In the genomic region with DNA sequence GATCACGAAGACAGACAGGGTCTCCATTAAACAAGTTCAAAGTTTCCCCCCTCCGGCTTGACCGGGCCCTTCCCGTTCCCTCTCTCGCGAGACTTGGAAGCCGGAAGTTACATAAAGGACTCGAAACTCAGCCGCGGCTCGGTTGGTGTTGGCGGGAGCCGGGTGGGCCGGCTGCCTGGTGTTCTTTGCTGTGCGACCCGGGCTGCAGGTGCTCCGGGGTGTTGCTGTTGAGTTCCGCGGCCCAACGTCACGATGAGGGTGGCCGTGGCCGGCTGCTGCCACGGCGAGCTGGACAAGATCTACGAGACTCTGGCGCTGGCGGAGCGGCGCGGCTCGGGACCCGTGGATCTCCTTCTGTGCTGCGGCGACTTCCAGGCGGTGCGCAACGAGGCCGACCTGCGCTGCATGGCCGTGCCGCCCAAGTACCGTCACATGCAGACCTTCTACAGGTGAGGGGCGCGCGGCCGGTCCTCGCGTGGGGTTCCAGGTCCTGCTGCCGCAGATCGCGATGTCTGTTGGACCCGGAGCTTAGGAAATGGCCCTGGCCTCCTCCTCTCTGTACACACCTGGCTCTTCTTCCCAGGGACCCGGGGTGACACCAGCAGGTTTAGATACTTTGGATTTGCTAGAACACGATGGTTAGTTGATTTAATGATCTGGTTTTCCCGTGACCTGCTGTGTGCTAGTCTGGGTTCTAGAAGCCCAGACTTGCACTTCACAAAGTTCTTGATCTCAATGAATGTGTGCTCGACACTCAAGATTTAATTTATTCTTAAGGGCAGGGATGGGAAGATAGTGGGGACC, we compare ENCODE assay signal across 8 mouse cellular contexts. TPM values are rescaled to one million over a fixed set of nuclear protein-coding genes. Genes with fewer than 3 reads are reported as not detected.
DNase-seq lines count a peak whose midpoint lies in the region; ATAC-seq and TF ChIP-seq lines count a peak whose summit lies in the region.

A gene (plus strand): TSS at position 123 of the 804 bp plus-strand sequence.

- 0 out of 2 replicates have a peak, but pooled peaks cover 4% of the 10 kb centered on the region for H3K27me3 ChIP-seq in E14TG2a.4 (ENCODE audit: insufficient read depth, low read length)
- H3K27me3 ChIP-seq in forebrain, embryonic 13.5 days, result peaks cover 7% of the 10 kb centered on the region
- H3K27me3 ChIP-seq in neural tube, embryonic 15.5 days (replicated peaks), result peaks cover 9% of the 10 kb centered on the region; the same call in 1 of the 2 replicates

- peaks cover 32% of the 10 kb centered on the region for H3K36me3 ChIP-seq in E14TG2a.4 (ENCODE audit: insufficient read depth, low read length)
- H3K36me3 ChIP-seq in forebrain, embryonic 13.5 days (ENCODE audit: poor library complexity, severe bottlenecking), result peaks cover 16% of the 10 kb centered on the region
- peaks cover 8% of the 10 kb centered on the region; the same call in 1 of the 2 replicates for H3K36me3 ChIP-seq in neural tube, embryonic 15.5 days

- peak within 1 kb of the TSS; percentile 72 for H3K4me2 ChIP-seq in forebrain, embryonic 13.5 days
- H3K4me2 ChIP-seq in neural tube, embryonic 15.5 days, result peak within 1 kb of the TSS; percentile 64

- no peaks in the 10 kb centered on the region for H3K9me3 ChIP-seq in E14TG2a.4 (ENCODE audit: low read length)
- H3K9me3 ChIP-seq in forebrain, embryonic 13.5 days (replicated peaks), result no peaks in the 10 kb centered on the region
- H3K9me3 ChIP-seq in neural tube, embryonic 15.5 days (replicated peaks), result no peaks in the 10 kb centered on the region

- peak within 1 kb of the TSS; percentile 76 for H3K27ac ChIP-seq in forebrain, embryonic 13.5 days
- peak within 1 kb of the TSS; percentile 75 for H3K27ac ChIP-seq in neural tube, embryonic 15.5 days (replicated peaks)

- peak; percentile 91 for DNase-seq in c-Kit-positive CD71-positive TER-119-positive erythroid progenitor cells, embryonic 14.5 days (ENCODE audit: low spot score)
- DNase-seq in heart, postnatal 14 days, result peak; percentile 90 to 95
- peak; percentile 93 for DNase-seq in layer of hippocampus, adult 11-12 months (ENCODE audit: low spot score)
- DNase-seq in lung, adult 18-20 months, result peak; percentile 92 to 94
- peak; percentile 97 for DNase-seq in testis, postnatal 14 days (ENCODE audit: low spot score)

- WGBS in forebrain, embryonic 13.5 days, result under 1% methylated on average over 57 of the region's 57 CpGs
- under 1% methylated on average over 57 of the region's 57 CpGs for WGBS in neural tube, embryonic 15.5 days

- intact Hi-C loops in heart, postnatal 14 days (cut with DNase I), result loop anchor here (10.0 kb wide), 1 partner anchor 591 kb away; a partner anchor contains a TSS

- peak; percentile 97 for ATAC-seq in forebrain, embryonic 13.5 days
- peak; percentile 96 for ATAC-seq in neural tube, embryonic 15.5 days (ENCODE audit: low FRiP score)

- TF ChIP-seq CTCF in E14TG2a.4 (conservative IDR thresholded peaks at IDR 0.05; ENCODE audit: low read length), result no peak

- H3K4me1 ChIP-seq in E14TG2a.4 (replicated peaks; ENCODE audit: low read depth, low read length), result peaks cover 42% of the 10 kb centered on the region
- peaks cover 19% of the 10 kb centered on the region for H3K4me1 ChIP-seq in forebrain, embryonic 13.5 days
- H3K4me1 ChIP-seq in neural tube, embryonic 15.5 days, result peaks cover 17% of the 10 kb centered on the region

- peak within 1 kb of the TSS; percentile 96 for H3K4me3 ChIP-seq in E14TG2a.4 (replicated peaks; ENCODE audit: low read length)
- peak within 1 kb of the TSS; percentile 89 for H3K4me3 ChIP-seq in forebrain, embryonic 13.5 days
- peak within 1 kb of the TSS; percentile 90 for H3K4me3 ChIP-seq in neural tube, embryonic 15.5 days (replicated peaks)

- H3K9ac ChIP-seq in forebrain, embryonic 13.5 days, result peak within 1 kb of the TSS; percentile 96
- H3K9ac ChIP-seq in neural tube, embryonic 15.5 days (replicated peaks), result peak within 1 kb of the TSS; percentile 89

RNA-seq across cellular contexts. Expression of the gene that starts here (rescaled TPM):
- polyA plus RNA-seq in forebrain, embryonic 13.5 days (2015; fragmentation: Nextera tagmentation; extraction: Ambion mirVana), result 31.8 and 37.8 TPM in 2 replicates
- total RNA-seq in heart, postnatal 14 days (2021), result 1 to 10 TPM; 6.6 to 6.7 TPM
- 23.2 and 28.7 TPM in 2 replicates for polyA plus RNA-seq in neural tube, embryonic 15.5 days (2015; fragmentation: Nextera tagmentation; extraction: Ambion mirVana)

Comparison
In these comparisons a context has a peak if more than half of its experiments do, and no peak if none do; other contexts are left out.
1. Peak in every context shown above with its lines: DNase-seq, ATAC-seq, H3K4me3 ChIP-seq and H3K27ac ChIP-seq.